Mouse (Mus musculus) spleen, adult 2 months (tissue): ENCODE data around the gene Mindy1.

Experiments used
- CTCF ChIP-seq: fragments of 200-500 bp; IDR thresholded peaks from 2 replicates; pipeline ENCODE4 v1.5.1; 2011; ENCODE audit warnings: mild to moderate bottlenecking, inconsistent platforms; ENCODE audit not compliant: insufficient read depth, insufficient read length, insufficient replicate concordance; ENCODE audit errors: extremely low read depth
- POLR2A ChIP-seq: fragments of 200-500 bp; IDR thresholded peaks from 2 replicates; pipeline ENCODE4 v1.6.1; 2011; ENCODE audit warnings: low read depth, low read length, inconsistent platforms

GRCm38 (mm10) chr3:95239971-95240370, 41.2 kb upstream of the Mindy1 start:
- TF ChIP-seq CTCF: no peak
- no peak for TF ChIP-seq POLR2A
